Mouse (Mus musculus): Measurements from ENCODE around the gene Ctrc. TPM values are rescaled to one million over a fixed set of nuclear protein-coding genes. Genes with fewer than 3 reads are reported as not detected.
A peak's percentile ranks its signal among the peaks of the same experiment; 100 is the strongest.

Ctrc gene
- polyA plus RNA-seq, 1 experiment from 2014 or later = not detected

- Histone ChIP-seq H3K4me3 (ENCODE audit: low read depth, low read length) (no peak overlapping the region), H3K4me1 (replicated peaks; ENCODE audit: control insufficient read depth, insufficient read depth) (no peaks in the 10 kb centered on the region), H3K36me3 (ENCODE audit: control insufficient read depth, insufficient read depth, low read length) (no peaks in the 10 kb centered on the region), H3K9me3 (ENCODE audit: control insufficient read depth, low read length) (no peaks in the 10 kb centered on the region), H3K27ac (replicated peaks) (no peak overlapping the region), H3K9ac (ENCODE audit: low read length) (no peak overlapping the region), H3K4me2 (replicated peaks; ENCODE audit: low read depth) (no peak overlapping the region), H3K27me3 (ENCODE audit: control insufficient read depth, insufficient read depth, low read length) (no peaks in the 10 kb centered on the region)
- peak; percentile 57; the same call in 1 of the 2 replicates for ATAC-seq (ENCODE audit: low FRiP score, low TSS enrichment)
- TF ChIP-seq EP300 (optimal IDR thresholded peaks at IDR 0.05) (no peak), CTCF (IDR thresholded peaks at IDR 0.05; ENCODE audit: low read depth) (no peak)
- 53% methylated on average over 3 of the region's 3 CpGs for whole genome bisulfite sequencing
- DNase-seq (ENCODE audit: low spot score) = peak; percentile 69
Observed at GRCm38 (mm10) chr4:141822979-141823378, 23.2 kb downstream of the Ctrc start.

GRCm38 (mm10) chr4:141822089-141822488 lies 24.1 kb downstream of the Ctrc start:
- WGBS = 67% methylated on average over 10 of the region's 10 CpGs
- DNase-seq (ENCODE audit: low spot score) (peak; percentile 28), ATAC-seq (ENCODE audit: low FRiP score, low TSS enrichment) (no peak)
- Histone ChIP-seq H3K27ac (replicated peaks) (no peak overlapping the region), H3K36me3 (ENCODE audit: control insufficient read depth, insufficient read depth, low read length) (no peaks in the 10 kb centered on the region), H3K9ac (ENCODE audit: low read length) (no peak overlapping the region), H3K4me1 (replicated peaks; ENCODE audit: control insufficient read depth, insufficient read depth) (no peaks in the 10 kb centered on the region), H3K4me3 (ENCODE audit: low read depth, low read length) (no peak overlapping the region), H3K4me2 (replicated peaks; ENCODE audit: low read depth) (no peak overlapping the region), H3K27me3 (ENCODE audit: control insufficient read depth, insufficient read depth, low read length) (no peaks in the 10 kb centered on the region), H3K9me3 (ENCODE audit: control insufficient read depth, low read length) (no peaks in the 10 kb centered on the region)
- TF ChIP-seq EP300 (optimal IDR thresholded peaks at IDR 0.05) (no peak), CTCF (IDR thresholded peaks at IDR 0.05; ENCODE audit: low read depth) (peak; percentile 60)

GRCm38 (mm10) chr4:141821178-141821577 lies 25.0 kb downstream of the Ctrc start:
- no peak for DNase-seq (ENCODE audit: low spot score)
- no peak overlapping the region for H3K4me2 ChIP-seq (replicated peaks; ENCODE audit: low read depth)
- no peak overlapping the region for H3K27ac ChIP-seq (replicated peaks)
- no peaks in the 10 kb centered on the region for H3K27me3 ChIP-seq (ENCODE audit: control insufficient read depth, insufficient read depth, low read length)
- ATAC-seq (ENCODE audit: low FRiP score, low TSS enrichment) = no peak
- WGBS = 64% methylated on average over 3 of the region's 3 CpGs
- no peak for TF ChIP-seq CTCF (IDR thresholded peaks at IDR 0.05; ENCODE audit: low read depth)
- no peak for TF ChIP-seq EP300 (optimal IDR thresholded peaks at IDR 0.05)
- H3K36me3 ChIP-seq (ENCODE audit: control insufficient read depth, insufficient read depth, low read length) = no peaks in the 10 kb centered on the region
- no peak overlapping the region for H3K4me3 ChIP-seq (ENCODE audit: low read depth, low read length)
- no peaks in the 10 kb centered on the region for H3K9me3 ChIP-seq (ENCODE audit: control insufficient read depth, low read length)
- no peak overlapping the region for H3K9ac ChIP-seq (ENCODE audit: low read length)
- H3K4me1 ChIP-seq (replicated peaks; ENCODE audit: control insufficient read depth, insufficient read depth) = no peaks in the 10 kb centered on the region

GRCm38 (mm10) chr4:141819316-141819715 lies 26.8 kb downstream of the Ctrc start:
- DNase-seq (ENCODE audit: low spot score) (no peak), ATAC-seq (ENCODE audit: low FRiP score, low TSS enrichment) (no peak)
- TF ChIP-seq EP300 (optimal IDR thresholded peaks at IDR 0.05) (no peak), CTCF (IDR thresholded peaks at IDR 0.05; ENCODE audit: low read depth) (no peak)
- Histone ChIP-seq H3K27ac (replicated peaks) (no peak overlapping the region), H3K27me3 (ENCODE audit: control insufficient read depth, insufficient read depth, low read length) (no peaks in the 10 kb centered on the region), H3K4me2 (replicated peaks; ENCODE audit: low read depth) (no peak overlapping the region), H3K36me3 (ENCODE audit: control insufficient read depth, insufficient read depth, low read length) (peaks cover 3% of the 10 kb centered on the region; the same call in 1 of the 2 replicates), H3K4me3 (ENCODE audit: low read depth, low read length) (no peak overlapping the region), H3K9me3 (ENCODE audit: control insufficient read depth, low read length) (no peaks in the 10 kb centered on the region), H3K4me1 (replicated peaks; ENCODE audit: control insufficient read depth, insufficient read depth) (no peaks in the 10 kb centered on the region), H3K9ac (ENCODE audit: low read length) (no peak overlapping the region)
- WGBS = 88% methylated on average over 7 of the region's 7 CpGs

- Histone ChIP-seq H3K27me3 (ENCODE audit: control insufficient read depth, insufficient read depth, low read length) (no peaks in the 10 kb centered on the region), H3K27ac (replicated peaks) (no peak overlapping the region), H3K4me3 (ENCODE audit: low read depth, low read length) (no peak overlapping the region), H3K4me2 (replicated peaks; ENCODE audit: low read depth) (no peak overlapping the region), H3K36me3 (ENCODE audit: control insufficient read depth, insufficient read depth, low read length) (peaks cover 3% of the 10 kb centered on the region; the same call in 1 of the 2 replicates), H3K9ac (ENCODE audit: low read length) (no peak overlapping the region), H3K4me1 (replicated peaks; ENCODE audit: control insufficient read depth, insufficient read depth) (no peaks in the 10 kb centered on the region), H3K9me3 (ENCODE audit: control insufficient read depth, low read length) (no peaks in the 10 kb centered on the region)
- WGBS = 85% methylated on average over 13 of the region's 13 CpGs
- TF ChIP-seq EP300 (optimal IDR thresholded peaks at IDR 0.05) (no peak), CTCF (IDR thresholded peaks at IDR 0.05; ENCODE audit: low read depth) (no peak)
- DNase-seq (ENCODE audit: low spot score) (no peak), ATAC-seq (ENCODE audit: low FRiP score, low TSS enrichment) (no peak)
Observed at GRCm38 (mm10) chr4:141818861-141819260, 27.3 kb downstream of the Ctrc start.

GRCm38 (mm10) chr4:141817706-141818105 lies 28.5 kb downstream of the Ctrc start:
- TF ChIP-seq EP300 (optimal IDR thresholded peaks at IDR 0.05) (no peak), CTCF (IDR thresholded peaks at IDR 0.05; ENCODE audit: low read depth) (no peak)
- Histone ChIP-seq H3K27me3 (ENCODE audit: control insufficient read depth, insufficient read depth, low read length) (no peaks in the 10 kb centered on the region), H3K9ac (ENCODE audit: low read length) (no peak overlapping the region), H3K9me3 (ENCODE audit: control insufficient read depth, low read length) (no peaks in the 10 kb centered on the region), H3K4me2 (replicated peaks; ENCODE audit: low read depth) (no peak overlapping the region), H3K4me3 (ENCODE audit: low read depth, low read length) (no peak overlapping the region), H3K27ac (replicated peaks) (no peak overlapping the region), H3K4me1 (replicated peaks; ENCODE audit: control insufficient read depth, insufficient read depth) (no peaks in the 10 kb centered on the region), H3K36me3 (ENCODE audit: control insufficient read depth, insufficient read depth, low read length) (peaks cover 6% of the 10 kb centered on the region)
- WGBS = 74% methylated on average over 10 of the region's 10 CpGs
- DNase-seq (ENCODE audit: low spot score) (no peak), ATAC-seq (ENCODE audit: low FRiP score, low TSS enrichment) (no peak)

All from stomach, postnatal 0 days (tissue).